Mouse (Mus musculus): Measurements from ENCODE around the gene Nacc2.
A peak's percentile ranks its signal among the peaks of the same experiment; 100 is the strongest.

The Nacc2 gene

DNA sequence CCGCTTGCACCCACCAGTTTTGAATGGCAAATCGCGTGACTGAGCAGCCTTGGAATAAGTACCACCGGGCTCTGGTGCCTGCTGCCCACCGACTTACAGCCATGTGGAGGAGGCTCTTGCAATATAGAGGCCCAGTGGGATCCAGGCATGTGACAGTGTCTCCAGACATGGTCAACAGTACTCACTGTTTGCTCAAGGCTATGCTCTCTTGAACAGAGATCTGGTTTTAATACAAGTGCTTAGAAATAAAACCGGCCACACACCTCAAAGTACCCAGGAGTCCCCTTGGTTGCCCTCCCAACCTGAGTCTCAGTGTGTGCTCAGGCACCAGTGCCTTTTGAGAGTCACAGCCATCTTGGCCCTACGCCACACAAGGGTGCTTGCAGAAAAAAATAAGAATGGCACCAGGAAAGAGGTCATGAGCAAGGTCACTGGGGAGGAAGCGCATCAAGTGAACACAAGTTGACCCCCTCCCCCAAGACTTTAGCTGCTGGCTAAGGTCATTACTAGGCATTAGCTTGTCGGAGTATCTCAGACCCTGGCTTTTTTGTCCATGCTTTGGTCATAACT is at the start of gene Nacc2:
Nacc2 (minus strand) TSS at position 142 of the 570 bp plus-strand sequence.
- no peak for DNase-seq

DNA sequence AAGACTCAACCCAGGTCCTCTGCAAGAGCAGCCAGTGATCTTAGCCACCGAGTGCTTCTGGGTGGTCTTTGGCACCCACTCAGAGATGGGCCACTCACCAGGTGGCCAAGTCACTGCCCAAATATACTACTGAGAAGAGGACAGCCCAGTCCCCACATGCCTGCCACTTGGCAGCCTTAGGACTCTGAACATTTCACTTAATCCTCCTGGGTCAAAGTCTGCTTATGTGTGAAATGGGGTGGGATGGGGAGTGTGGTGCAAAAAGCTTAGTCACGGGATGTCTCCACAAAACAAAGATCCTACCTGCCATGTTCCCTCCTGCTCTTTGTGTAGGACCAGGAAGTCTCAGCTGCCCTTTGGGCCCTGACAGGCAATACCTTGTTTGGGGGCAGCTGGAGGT is 49.1 kb upstream of the Nacc2 start:
- no peak for DNase-seq

DNA sequence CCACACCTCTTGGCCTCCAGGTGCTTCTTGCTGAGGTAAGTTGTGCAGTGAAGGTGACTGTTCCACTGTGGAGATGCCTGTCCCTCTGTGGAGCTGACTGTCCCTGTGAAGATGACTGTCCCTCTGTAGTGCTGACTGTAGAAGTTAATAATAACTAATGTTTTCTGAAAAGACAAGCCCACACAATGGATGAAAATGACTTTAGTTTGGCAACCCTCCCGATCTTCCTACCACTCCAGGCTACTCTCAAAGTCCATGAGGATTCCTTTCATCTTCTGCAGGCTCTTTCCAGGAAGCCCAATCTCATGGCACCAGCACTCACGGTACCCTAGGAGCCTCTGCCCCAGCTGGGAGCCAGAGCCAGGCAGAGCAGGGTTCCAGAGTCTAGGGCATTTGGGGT is 47.4 kb upstream of the Nacc2 start:
- no peak for DNase-seq

DNA sequence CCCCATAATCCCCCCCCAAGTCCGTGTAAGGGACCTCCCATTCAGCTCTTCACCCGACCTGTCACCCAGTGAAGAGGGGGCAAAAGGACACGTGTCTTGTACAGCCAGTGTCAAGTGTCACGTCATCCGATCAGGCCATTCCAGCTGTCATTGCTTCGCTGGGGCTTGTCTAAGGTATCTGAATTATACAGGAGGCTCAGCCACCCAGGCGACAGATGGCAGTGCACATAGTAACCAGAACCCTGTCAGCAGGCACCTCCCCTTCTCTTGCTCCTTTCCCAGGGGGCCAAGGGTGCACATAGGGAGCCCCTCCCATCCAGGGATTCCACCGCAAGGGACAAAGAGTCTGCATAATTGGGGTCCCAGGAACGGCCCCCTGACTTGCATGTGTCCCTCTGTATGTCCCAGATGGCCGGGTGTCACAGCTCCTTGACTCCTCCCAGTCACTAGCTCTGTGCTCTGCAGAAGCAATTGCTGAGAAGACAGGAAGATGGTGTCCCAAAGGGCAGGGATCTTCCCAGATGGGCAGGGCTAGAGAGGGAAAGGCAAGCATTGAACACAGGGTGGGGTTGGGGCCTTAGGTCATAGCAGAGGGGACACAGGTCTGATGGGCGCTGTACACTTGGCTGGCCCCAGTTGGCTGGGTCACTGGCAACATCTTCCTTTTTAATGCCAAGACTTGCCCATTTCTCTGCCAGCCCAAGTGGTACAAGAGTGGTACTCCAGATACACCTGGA is 46.0 kb upstream of the Nacc2 start:
- DNase-seq, result no peak

DNA sequence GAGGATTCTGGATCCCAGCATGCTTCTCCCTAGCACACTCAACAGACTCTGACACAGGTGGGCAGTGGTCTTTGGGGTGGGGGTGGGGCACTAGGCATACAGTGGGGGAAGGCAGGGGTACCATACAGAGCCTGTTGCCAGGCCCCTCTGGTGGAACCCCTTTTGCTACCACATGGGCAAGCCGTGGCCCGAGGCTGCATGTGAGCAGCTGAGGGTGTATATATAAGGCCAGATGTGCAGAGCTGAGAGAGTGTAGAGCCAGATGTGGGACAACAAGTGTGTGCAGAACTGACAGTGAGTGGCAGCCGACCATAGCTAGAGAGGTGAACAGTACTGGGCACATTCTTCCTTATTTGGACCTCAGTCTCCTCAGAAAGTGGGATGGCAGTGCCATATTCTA is 43.9 kb upstream of the Nacc2 start:
- no peak for DNase-seq

DNA sequence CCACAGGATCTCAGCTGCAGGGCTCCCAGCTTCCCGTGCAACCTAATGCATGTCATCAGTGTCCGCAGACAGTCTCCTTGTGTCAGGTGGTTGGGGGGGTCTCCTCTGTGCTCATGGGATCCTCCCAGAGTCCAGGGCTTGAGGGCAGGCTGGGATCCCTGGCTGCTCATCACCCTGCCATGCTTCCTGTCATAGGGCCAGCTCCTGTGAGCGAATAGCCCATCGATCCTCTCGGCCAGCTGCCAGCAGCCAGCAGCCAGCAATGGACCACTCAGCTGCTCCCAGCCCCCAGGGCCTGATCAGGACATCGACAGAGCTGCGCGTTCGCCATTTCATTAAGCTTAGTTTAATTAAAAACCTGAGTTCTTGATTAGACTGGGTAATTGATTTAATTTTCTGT is 35.0 kb upstream of the Nacc2 start:
- DNase-seq, result no peak

GRCm38 (mm10) chr2:26156191-26156977 is 33.4 kb upstream of the Nacc2 start:
- DNase-seq, result no peak

- no peak for DNase-seq
Observed at GRCm38 (mm10) chr2:26155737-26156136, 32.7 kb upstream of the Nacc2 start.

DNA sequence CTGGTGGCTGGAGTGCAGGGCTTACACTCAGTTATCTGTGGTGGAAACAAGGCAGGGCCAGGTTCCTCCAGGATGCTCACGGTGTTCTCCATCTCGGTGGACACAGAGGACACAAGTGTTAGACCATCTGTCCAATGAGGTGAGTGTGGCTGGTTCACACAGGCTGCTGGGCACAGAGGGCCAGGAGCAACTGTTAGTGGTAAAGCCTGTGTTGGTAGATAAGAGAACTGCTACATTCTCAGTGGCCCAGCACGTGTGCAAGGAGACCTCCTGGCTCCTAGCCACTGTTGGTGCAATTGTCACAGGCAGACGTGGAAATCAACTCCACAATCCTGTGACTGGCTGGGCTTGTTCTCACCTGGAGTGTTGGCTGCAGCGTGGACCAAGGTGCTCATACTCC is 31.6 kb upstream of the Nacc2 start:
- DNase-seq, result no peak

DNA sequence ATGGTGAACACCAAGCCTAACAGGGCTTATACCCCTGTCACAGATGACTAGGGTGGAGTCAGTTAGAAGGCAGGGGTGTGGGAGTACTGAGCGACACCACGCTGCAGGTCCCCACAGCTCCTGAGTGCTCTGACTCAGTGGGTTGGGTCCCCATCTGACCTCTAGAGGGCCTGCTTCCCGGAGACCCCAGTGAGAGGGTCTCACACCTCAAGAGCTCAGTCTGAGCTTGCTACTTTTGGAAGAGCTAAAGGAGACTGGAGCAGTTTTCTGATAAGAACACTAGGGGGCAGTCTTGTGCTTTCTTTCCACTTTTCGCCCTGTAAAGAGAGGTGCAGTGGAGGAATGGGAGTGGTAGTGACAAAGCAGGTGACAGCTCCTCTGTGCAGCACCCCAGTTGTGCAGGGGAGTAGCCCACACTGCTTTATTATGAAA is 30.9 kb upstream of the Nacc2 start:
- peak; percentile 41 for DNase-seq

- DNase-seq, result peak; percentile 61
Observed at GRCm38 (mm10) chr2:26153295-26153694, 30.3 kb upstream of the Nacc2 start.

DNA sequence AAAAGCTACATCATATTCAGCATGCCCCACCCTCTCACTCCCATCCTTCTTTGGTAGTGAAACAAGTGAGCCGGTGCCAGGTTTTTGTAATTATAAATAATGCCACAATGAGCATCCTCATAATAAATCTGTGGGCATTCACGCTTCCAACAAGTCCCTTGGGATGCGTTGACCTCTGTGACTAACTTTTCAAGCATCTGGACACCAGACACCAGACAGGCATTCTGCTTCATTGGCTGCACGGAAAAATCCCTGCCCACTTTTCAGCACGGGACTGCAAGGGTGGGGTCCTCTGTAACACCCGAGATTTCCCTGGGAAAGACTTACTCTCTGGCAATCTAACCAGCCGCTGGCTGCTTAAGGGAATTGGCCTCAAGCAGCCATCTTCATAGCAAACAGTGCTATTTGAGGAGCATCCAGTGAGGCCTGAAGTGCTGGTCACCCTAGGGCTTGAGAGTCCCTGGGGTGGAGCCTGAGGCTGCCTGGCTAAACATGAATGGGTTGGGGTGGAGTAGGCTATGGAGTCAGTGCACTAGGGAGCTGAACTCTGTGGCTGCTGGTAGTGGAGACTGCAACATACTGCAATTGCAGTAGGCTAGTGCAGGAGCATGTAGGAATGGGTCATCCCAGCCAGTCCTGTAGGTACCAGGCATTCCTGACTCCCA is 24.8 kb upstream of the Nacc2 start:
- no peak for DNase-seq

DNA sequence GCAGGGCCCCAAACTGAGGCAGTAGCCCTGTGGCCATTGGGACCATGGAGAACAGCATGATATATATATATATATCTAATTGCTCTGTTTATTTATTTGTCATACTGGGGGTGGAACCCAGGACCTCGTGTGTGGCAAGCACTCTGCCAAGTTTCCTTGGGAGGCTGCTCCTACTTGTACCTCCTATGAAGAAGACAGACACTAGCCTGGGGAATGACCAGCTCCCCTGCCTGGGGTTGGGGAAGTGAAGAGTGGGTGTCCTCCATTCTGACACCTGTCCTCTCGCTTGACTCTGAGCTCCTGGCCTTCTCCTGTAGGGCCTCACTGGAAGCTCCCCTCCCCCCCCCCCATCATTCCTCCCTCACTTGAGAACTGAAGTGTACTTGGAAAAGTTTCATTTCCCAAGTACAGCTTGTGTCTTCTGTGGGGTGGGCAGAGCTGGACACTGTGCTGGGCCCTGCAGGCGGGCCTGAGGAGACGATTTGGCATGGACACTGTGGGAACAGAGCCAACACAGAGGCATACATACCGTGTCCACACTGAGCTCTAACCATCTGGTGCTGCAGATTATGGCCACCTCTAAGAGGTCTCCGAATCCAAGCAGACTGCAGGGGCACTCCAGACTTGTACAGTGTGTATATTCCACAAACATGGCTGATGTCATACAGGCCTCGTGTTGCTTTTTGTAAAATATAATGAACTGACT is 23.5 kb upstream of the Nacc2 start:
- DNase-seq, result no peak

DNA sequence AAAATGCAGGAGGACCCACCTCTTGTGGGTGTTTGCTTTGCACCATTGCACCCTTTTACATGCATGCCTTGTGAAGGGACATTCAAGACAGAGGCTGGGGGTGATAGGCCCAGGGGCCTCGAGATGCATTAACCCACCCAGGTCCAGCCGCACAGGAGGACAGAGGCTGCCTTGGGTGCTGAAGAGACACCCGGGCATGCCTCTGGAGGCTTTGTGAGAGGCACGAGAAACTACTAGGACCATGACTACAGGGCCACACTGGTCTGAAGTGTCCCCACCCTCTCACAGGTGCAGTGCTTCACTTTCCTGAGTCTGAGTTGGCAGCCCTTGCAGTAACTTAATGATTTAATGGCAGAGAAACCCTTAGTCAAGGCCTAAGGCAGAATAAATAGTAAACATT is 22.1 kb upstream of the Nacc2 start:
- DNase-seq, result no peak

DNA sequence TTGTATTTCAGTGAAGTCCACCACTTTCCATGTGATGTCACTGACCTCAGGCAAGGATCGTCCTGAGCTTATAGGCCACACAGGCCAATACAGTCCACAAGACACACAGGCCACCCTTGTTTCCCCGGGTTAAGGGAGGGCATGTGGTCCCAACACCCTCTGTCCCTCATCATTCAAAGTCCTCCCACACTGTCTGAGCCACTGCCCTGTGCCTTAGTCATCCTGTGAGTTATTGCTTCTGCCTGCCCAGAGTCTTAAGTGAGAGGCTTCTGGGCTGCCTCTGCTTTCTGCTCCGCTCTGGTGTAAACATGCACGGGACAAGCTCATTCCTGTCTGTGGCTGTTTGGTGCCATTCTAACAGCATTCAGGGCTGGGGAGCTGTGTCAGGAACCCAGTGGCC is 21.3 kb upstream of the Nacc2 start:
- no peak for DNase-seq

GRCm38 (mm10) chr2:26143556-26143955 is 20.5 kb upstream of the Nacc2 start:
- DNase-seq, result no peak

DNA sequence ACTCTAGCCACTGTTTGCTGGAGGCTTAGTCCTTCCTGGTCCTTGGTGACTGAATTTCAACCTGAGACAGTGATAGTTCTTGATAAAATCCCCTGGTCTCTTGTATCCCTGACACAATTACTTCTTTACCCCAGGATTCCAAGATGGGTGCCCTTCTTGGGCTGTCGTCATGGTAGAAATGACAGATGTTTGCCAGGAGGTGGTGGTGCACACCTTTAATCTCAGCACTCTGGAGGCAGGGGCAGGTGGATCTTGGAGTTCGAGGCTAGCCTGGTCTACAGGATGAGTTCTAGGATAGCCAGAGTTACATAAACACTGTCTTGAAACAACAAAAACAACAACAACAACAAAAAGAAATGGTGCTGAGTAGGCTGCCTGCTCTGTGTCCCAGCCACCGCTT is 20.0 kb upstream of the Nacc2 start:
- no peak for DNase-seq

DNA sequence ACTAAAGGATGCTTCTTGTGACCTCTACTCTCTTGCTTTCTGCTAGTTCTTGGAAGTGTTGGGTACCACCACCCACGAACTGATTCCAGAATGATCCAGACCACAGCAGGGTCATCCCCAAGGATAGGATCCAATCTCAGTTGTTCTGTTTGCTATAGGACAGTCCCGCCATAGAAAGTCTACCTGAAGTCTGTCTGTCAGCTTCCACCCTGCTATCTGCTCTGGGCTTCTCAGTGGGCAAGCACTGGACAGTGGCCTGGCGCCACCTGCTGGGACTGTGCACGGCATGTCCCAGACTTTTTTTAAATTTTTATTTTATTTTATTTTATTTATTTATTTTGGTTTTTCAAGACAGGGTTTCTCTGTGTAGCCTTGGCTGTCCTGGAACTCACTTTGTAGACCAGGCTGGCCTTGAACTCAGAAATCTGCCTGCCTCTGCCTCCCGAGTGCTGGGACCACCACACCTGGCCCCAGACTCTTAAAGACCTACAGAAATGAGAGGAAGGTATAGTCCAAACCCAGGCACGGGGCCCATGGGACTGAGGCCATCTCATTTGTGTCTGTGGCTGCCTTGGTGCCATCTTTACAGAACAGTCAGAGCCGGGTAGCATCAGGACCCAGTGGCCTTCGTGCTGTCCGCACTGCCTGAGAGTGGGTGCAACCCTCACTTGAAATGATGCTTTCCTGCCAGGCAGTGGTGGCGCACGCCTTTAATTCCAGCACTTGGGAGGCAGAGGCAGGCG is 19.0 kb upstream of the Nacc2 start:
- DNase-seq, result peak; percentile 79

DNA sequence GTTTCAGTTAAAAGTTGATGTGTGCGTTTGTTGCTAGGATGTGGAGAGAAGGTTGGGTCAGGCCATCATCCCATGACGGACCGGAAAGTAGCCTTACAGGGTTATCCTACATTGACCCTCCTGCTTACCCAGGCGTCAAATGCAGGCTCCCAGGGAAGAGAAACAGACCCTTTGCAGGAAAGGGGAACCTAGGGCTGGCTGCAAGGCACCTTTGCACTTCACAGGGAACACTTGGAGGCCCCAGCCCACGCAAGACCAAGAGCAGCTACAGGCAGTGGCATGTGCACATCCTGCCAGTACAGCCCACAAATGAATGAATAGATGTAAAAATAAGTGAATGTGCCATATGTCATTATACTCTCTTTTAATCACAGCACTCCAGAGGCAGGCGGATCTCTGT is 17.9 kb upstream of the Nacc2 start:
- DNase-seq, result no peak

- DNase-seq, result peak; percentile 100
Observed at GRCm38 (mm10) chr2:26140292-26140819, 17.3 kb upstream of the Nacc2 start.

- DNase-seq, result peak; percentile 60
Observed at GRCm38 (mm10) chr2:26139545-26140206, 16.7 kb upstream of the Nacc2 start.
